Mouse (Mus musculus) cortical plate, adult 2 months (tissue): ENCODE data around the gene Mtcl1.

ENCODE experiments used
- CTCF ChIP-seq: fragments of 200-500 bp; IDR thresholded peaks from 2 replicates; pipeline ENCODE4 v1.5.1; 2011; ENCODE audit warnings: mild to moderate bottlenecking, control low read depth, low read length; ENCODE audit not compliant: insufficient read depth; ENCODE audit errors: extremely low read depth
- POLR2A ChIP-seq: fragments of 200-500 bp; IDR thresholded peaks from 2 replicates; pipeline ENCODE4 v1.6.1; 2011; ENCODE audit warnings: mild to moderate bottlenecking, low read length, control low read depth; ENCODE audit not compliant: insufficient read depth; ENCODE audit errors: extremely low read depth

- TF ChIP-seq CTCF (no peak), POLR2A (no peak)
Measured at GRCm38 (mm10) chr17:66399780-66400179, 49.8 kb downstream of the Mtcl1 start.
